Mouse (Mus musculus) inflammation-experienced regulatory T-cells, adult 6 months (primary cell): Measurements from ENCODE around the gene Odaph. TPM values are rescaled to one million over a fixed set of nuclear protein-coding genes. Genes with fewer than 3 reads are reported as not detected.
"Not testable (repeated sequence)": the region's sequence is repeated elsewhere in the genome, so short reads cannot be mapped to it uniquely, and the experiment has no call there.

Source experiments
- ATAC-seq: one replicate; pipeline ENCODE4 v1.8.0; 2017
- polyA plus RNA-seq, 3 experiments: library from polyadenylated mRNA; unstranded; fragments of 100-300 nt; shearing (Covaris generic); gene quantifications; one replicate each; pipeline ENCODE4 v1.2.1; 2017

Odaph gene
- not detected for polyA plus RNA-seq

GRCm38 (mm10) chr5:91987236-91987635 lies at the start of gene Odaph:
Gene Odaph, plus strand, starts transcription at chr5:91987475.
- no peak for ATAC-seq

DNA sequence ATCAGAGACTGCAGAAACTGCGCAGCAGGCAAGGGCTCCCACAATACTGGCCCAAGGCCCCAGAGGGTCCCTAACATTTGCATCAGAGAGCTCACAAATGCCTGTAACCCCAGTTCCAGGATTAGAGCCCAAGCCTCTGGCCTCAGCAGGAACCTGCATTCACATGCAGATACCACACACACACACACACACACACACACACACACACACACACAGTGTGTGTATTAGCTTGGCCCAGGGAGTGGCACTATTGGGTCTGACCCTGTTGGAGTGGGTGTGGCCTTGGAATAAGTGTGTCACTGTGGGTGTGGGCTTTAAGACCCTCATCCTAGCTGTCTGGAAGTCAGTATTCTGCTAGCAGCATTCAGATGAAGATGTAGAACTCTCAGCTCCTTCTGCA lies 41.7 kb upstream of the Odaph start:
- not testable (repeated sequence) for ATAC-seq

GRCm38 (mm10) chr5:91947008-91947407 lies 40.3 kb upstream of the Odaph start:
- ATAC-seq: peak; percentile 90

- no peak for ATAC-seq
Observed at GRCm38 (mm10) chr5:91949441-91949840, 37.8 kb upstream of the Odaph start.

DNA sequence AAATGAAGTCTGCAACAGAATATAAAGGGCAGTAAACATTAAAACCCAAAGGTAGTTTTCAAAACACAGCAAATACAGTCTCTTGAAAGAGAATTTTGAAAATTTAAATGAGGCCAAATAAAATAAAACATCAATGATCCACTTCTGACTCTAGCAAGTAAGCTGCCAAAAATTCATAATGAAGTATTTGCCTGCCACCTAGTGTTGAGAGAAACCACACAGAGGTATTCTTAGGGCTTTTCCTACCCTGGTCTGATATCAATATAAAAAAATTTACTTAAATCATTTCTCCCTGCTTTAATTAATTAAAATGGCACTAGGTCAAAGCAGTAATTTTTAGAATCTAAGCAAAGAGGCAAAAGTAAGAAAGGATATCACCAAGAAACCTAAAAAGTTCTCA lies 35.9 kb upstream of the Odaph start:
- no peak for ATAC-seq

DNA sequence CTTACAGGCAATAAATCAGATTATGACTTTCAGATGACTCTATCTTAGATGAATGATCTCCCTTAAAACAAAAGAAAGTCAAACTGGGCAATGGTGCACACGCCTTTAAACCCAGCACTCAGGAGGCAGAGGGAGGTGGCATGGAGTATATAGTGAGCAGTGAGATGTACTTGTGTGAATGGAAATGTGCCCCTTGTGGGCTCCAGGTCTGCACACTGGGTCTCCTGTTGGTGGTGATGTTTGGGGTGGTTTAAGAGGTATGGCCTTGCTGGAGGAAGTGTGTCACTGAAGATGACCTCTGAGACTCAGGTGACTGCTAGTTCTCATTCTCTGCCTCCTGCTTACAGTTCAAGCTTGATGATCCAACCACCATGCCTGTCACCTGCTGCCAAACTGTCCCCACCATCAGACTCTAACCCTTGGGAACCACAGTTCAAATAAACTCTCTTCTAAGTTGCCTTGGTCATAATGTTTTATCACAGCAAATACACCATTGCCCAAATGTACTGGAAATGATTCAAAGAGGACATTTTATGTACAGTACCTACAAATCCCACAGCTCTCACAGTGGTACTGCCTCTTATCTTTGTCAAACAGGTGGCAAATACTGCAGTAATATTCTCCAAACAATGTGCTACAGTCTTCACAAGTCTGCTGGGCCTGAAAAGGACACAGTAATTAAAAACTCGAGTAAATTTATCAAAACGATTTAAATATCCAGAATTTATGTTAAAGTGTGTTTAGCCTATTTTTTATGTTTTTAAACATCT lies 30.1 kb upstream of the Odaph start:
- ATAC-seq: no peak

- ATAC-seq: no peak
Observed at GRCm38 (mm10) chr5:91959096-91959495, 28.2 kb upstream of the Odaph start.

GRCm38 (mm10) chr5:91959986-91960385 lies 27.3 kb upstream of the Odaph start:
- ATAC-seq: no peak

DNA sequence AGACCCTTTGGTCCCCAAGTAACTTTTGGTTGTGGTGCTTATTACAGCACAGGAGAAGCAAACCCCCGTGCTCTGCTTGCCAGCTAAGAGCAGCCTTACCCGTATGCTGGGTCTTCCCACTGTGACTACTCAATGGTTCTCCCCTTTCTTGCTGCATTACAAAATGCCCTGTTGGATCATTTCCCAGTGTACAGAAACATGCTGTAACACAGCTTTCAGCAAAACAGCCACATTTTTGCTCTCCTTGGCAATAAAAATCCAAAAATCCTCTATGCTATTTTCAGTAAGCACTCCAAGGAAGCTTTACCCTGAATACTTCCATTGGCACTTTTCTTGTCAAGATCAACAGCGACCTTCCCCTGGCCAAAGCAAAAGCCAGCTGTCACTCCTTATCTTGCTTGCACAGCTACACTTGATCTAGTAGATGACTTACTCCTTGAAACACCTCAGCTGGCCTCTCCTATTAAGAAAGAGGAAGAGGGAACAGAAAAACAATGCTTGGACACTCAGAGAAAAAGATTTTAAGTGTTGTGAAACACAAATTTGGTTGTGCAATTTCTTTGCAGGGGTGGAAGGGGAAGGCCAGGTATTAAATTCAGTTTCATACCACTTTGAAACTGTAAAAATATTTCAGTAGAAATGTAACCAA lies 26.5 kb upstream of the Odaph start:
- no peak for ATAC-seq

DNA sequence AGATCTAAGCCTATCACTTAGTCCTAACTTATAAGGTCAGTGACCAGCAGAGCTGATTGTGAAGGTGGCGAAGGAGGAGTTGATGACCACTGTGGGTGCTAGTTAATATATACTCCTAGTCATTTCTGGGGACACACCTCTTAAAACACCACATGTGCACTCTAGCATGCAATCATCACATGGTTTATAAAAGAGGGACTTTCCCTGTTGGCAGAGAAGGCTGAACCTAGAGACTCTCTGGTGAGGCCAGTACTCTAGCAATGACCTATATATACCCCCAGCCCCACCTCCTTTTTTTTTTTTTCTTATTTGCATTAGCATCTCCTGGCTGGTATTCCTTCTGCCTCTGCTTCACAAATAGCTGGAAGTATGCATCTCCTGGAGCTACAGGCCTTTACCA lies 25.9 kb upstream of the Odaph start:
- peak; percentile 47 for ATAC-seq

DNA sequence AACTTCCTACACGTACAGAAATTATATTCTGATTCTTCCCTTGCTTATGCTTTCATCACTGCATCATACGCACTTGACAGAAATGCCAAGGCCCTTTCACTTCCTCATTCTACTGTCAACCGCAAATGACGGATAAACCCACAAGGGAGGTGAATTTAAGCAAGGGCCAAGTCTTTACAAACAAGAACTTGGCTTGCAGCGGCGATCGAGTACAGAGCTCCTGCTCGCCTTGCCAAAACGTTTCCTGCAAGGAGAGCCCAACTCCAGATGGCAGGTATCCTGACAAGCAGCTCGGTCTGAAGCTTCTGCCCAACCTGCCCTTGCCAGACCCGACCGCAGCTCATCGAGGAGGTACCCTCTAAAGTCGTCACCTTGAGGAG lies 25.0 kb upstream of the Odaph start:
- ATAC-seq: peak; percentile 43

- ATAC-seq: peak; percentile 81
Observed at GRCm38 (mm10) chr5:91962639-91963440, 24.4 kb upstream of the Odaph start, which contains the start of gene Rchy1. Gene Rchy1, minus strand, starts transcription at chr5:91963068.

DNA sequence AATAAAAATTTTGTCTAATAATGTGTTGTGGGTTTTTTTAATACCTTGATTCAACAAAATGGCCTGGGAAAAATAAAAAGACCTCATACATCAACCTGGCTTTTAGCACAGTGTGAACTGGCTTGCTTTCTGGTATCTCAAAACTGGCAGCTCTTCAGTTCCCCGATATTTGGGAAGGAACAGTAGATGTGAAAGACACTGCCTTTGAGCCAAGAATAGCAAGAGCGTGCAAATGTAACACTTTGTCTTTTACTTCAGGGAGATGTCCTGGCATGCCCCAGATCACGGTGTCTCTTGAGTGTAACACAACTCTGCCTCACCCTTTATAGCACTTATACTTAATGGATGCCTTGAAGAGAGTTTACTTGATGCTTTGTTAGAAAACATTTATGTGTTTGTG lies 15.2 kb upstream of the Odaph start:
- ATAC-seq: no peak

- ATAC-seq: no peak
Observed at GRCm38 (mm10) chr5:91974002-91974401, 13.3 kb upstream of the Odaph start.

GRCm38 (mm10) chr5:91975758-91976157 lies 11.5 kb upstream of the Odaph start:
- ATAC-seq: no peak

DNA sequence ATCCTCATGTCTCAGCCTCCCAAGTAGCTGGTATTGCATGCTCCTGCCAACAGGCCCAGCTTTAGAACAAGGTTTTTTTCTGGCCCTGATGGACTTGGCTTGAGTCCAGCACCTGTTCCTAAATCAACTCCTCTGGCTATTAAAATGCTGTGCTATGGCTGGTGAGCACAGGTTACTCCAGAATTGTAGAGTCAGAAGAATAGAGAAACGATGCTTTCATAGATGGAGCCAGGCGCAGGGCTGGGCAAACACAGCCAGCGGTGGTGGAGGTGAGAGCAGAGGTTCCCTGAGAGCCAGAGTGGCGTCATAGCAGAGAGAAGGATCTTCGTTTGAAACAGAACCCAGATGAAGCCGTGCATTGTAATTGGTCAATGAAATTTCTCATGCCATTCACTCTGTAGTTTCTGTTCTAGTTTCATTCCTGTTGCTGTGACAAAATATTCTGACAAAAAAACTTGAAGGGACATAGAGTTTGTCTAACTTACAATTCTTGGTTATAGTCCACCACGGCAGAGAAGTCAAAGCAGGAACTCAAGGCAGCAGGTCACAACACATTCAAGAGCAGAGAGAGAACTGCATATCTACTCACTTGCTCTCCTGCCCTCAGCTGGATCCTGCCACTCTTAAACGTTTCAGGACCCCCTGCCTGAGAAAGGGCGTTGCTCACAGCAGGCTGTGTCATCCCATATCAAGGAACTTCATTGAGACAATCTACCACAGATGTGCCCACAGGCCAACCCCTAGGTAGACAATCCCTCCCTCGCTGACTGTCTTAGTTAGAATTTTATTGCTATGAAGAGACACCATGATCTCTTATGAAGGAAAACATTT lies 10.5 kb upstream of the Odaph start:
- ATAC-seq: no peak

DNA sequence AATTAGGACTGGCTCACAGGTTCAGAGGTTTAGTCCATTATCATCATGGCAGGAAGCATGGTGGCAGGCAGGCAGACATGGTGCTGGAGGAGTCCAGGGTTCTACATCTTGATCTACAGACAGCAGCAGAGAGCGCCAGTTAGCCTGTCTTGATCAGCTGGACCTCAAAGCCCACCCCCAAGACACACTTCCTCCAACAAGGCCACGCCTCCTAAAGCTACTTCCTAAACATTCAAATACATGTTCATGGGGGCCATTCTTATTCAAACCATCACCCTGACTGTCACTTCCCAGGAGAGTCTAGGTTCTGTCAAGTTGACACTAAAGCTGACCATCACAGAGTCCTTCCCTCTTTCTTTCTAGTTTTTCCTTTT lies 9.9 kb upstream of the Odaph start:
- no peak for ATAC-seq

- no peak for ATAC-seq
Observed at GRCm38 (mm10) chr5:91981176-91981840, 6.0 kb upstream of the Odaph start.

DNA sequence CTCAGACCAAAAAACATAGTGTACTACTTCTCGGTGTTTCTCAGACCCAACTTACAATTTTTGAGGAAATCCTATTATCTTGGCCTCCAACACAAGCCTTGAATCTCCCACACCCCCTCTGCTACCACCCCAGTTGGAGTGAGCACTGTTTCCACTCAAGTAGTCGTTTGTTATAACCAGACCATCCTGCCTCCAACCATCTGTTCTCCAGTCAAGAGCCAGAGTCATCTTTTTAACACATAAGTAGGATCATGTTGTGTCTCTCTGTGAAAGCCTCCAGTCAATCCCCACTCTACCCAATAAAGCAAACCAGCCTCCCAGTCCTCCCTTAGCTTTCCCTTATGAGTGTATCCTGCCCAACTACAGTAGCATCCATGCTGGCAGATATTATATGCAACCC lies 3.8 kb upstream of the Odaph start:
- ATAC-seq: no peak

DNA sequence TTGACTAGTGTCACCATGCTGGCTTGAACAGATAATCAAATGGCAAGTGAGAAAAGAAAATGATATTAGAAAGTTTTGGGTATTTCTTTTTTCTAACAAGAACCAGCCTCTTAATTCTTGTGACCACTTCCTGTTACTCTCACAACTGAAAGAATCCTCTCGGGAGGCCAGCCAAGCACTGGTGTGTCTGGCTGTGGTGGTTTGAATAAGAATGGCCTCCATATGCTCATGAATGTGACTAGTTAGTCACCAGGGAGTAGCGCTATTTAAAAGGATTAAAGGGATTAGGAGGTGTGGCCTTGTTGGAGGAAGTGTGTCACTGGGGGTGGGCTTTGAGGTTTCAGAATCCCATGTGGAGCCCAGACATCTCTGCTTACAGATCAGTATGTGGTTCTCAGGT lies 1.6 kb upstream of the Odaph start:
- ATAC-seq: peak; percentile 77

GRCm38 (mm10) chr5:91987799-91988198 lies 524 bp downstream of the Odaph start:
- ATAC-seq: no peak

DNA sequence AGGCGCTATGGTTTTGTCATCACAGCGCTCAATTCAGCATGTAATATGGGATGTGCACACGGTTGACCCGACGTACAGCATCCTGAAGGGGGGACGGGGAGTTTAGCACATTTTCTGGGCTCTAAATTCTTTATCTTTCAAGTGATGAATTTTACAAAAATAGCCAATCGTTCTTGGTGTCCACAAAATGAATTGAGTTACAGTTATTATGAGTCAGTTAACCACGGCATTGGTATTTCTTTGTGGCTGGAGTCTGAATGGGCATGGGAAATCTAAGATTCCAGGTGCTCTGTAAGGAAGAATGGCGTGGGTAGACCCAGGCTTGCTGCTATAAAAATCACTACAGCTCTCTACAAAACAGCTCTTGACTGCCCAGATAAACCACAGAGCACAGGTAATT lies 2.0 kb downstream of the Odaph start:
- ATAC-seq: no peak
